24 mouse cellular contexts compared by ENCODE assay signal in the genomic region with DNA sequence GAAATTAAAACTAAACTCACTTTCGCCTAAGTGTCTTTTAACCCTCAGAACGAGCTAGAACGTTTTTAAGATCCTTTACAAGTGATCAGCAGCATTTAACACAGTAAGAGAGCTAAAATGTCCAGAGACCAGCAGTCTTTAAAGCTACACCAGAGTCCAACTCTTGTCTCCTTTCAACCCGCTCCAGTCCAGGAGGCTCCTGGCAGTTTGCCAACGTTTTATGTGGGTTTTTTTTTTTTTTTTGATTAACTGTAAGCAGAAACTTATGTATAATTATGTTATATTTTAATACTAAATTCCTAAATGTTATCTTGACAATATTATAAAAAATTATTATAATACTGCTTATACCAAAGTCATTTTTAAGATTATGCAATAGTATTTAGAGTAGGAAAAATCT.
DNase-seq lines count a peak whose midpoint lies in the region; ATAC-seq and TF ChIP-seq lines count a peak whose summit lies in the region.
"Had no signal": no experiment of that assay in that cellular context is flagged by ENCODE, and none has a peak within 500 bp of the region (broad histone marks: within the 10 kb centered on the region; RNA-seq: fewer than 3 reads in every experiment).

No protein-coding gene starts in this region.

- H3K4me1 ChIP-seq in midbrain, postnatal 0 days (ENCODE audit: insufficient read depth, low read length): no peaks in the 10 kb centered on the region
- H3K4me1 ChIP-seq in midbrain, embryonic 13.5 days (replicated peaks): no peaks in the 10 kb centered on the region
- H3K4me1 ChIP-seq: embryonic facial prominence, embryonic 15.5 days; heart, embryonic 12.5 days; hindbrain, embryonic 10.5 days; limb, embryonic 15.5 days; lung, embryonic 15.5 days; neural tube, embryonic 15.5 days had no signal

- 82% methylated on average over 5 of the region's 5 CpGs for WGBS in midbrain, postnatal 0 days
- whole genome bisulfite sequencing in midbrain, embryonic 13.5 days: 86% methylated on average over 5 of the region's 5 CpGs

- no peak for TF ChIP-seq CTCF in midbrain, postnatal 0 days (IDR thresholded peaks at IDR 0.05)

- no peak for ATAC-seq in midbrain, postnatal 0 days (ENCODE audit: low FRiP score)
- ATAC-seq in midbrain, embryonic 13.5 days: no peak
- ATAC-seq: forebrain, postnatal 0 days; hindbrain, embryonic 16.5 days; intestine, postnatal 0 days had no signal

- no peaks in the 10 kb centered on the region for H3K27me3 ChIP-seq in midbrain, postnatal 0 days (ENCODE audit: insufficient read depth, low read length)
- H3K27me3 ChIP-seq in midbrain, embryonic 13.5 days: no peaks in the 10 kb centered on the region
- H3K27me3 ChIP-seq: embryonic facial prominence, embryonic 15.5 days; heart, embryonic 12.5 days; limb, embryonic 15.5 days; lung, embryonic 15.5 days; neural tube, embryonic 15.5 days had no signal

- H3K9ac ChIP-seq in midbrain, postnatal 0 days (replicated peaks; ENCODE audit: low read length, poor library complexity, severe bottlenecking): no peak overlapping the region
- H3K9ac ChIP-seq in midbrain, embryonic 13.5 days (replicated peaks): no peak overlapping the region
- H3K9ac ChIP-seq: embryonic facial prominence, embryonic 15.5 days; forebrain, postnatal 0 days; heart, embryonic 12.5 days; limb, embryonic 15.5 days; liver, embryonic 14.5 days; lung, embryonic 15.5 days; neural tube, embryonic 15.5 days had no signal

- DNase-seq in cerebellum, postnatal 14 days: peak; percentile 6 to 29
- no peak for DNase-seq in cerebellum, adult 18-20 months
- peak; percentile 46 for DNase-seq in kidney, postnatal 10 days
- DNase-seq in kidney, adult 18-20 months: no peak
- peak; percentile 3 for DNase-seq in midbrain, postnatal 0 days (ENCODE audit: low spot score)
- no peak for DNase-seq in right cerebral cortex, postnatal 36 days (ENCODE audit: low spot score in 2 of 2)
- DNase-seq: adrenal gland, adult 8-10 months; cerebellum, adult 8-10 months; forebrain, postnatal 0 days; gastrocnemius, postnatal 14 days; heart, adult 11 months; heart, postnatal 10 days; lung, postnatal 4 days had no signal

- peaks cover 10% of the 10 kb centered on the region; the same call in 1 of the 2 replicates for H3K36me3 ChIP-seq in midbrain, postnatal 0 days (ENCODE audit: insufficient read depth, low read length)
- peaks cover 23% of the 10 kb centered on the region for H3K36me3 ChIP-seq in midbrain, embryonic 13.5 days
- H3K36me3 ChIP-seq: embryonic facial prominence, embryonic 15.5 days had no signal

- H3K4me2 ChIP-seq in midbrain, postnatal 0 days (ENCODE audit: low read depth, low read length, poor library complexity, severe bottlenecking): no peak overlapping the region
- no peak overlapping the region for H3K4me2 ChIP-seq in midbrain, embryonic 13.5 days (replicated peaks)
- H3K4me2 ChIP-seq: embryonic facial prominence, embryonic 15.5 days; heart, embryonic 12.5 days; limb, embryonic 15.5 days; lung, embryonic 15.5 days; neural tube, embryonic 15.5 days had no signal

- H3K9me3 ChIP-seq in midbrain, postnatal 0 days (ENCODE audit: low read length): no peaks in the 10 kb centered on the region
- no peaks in the 10 kb centered on the region for H3K9me3 ChIP-seq in midbrain, embryonic 13.5 days
- H3K9me3 ChIP-seq: embryonic facial prominence, embryonic 15.5 days; heart, embryonic 12.5 days; hindbrain, embryonic 10.5 days; limb, embryonic 15.5 days; lung, embryonic 15.5 days; neural tube, embryonic 15.5 days had no signal

- H3K27ac ChIP-seq in midbrain, postnatal 0 days (ENCODE audit: low read depth, low read length): no peak overlapping the region
- H3K27ac ChIP-seq in midbrain, embryonic 13.5 days: no peak overlapping the region
- H3K27ac ChIP-seq: embryonic facial prominence, embryonic 15.5 days; hindbrain, embryonic 10.5 days; limb, embryonic 15.5 days; liver, embryonic 14.5 days; lung, embryonic 15.5 days; neural tube, embryonic 15.5 days; stomach, postnatal 0 days had no signal

- H3K4me3 ChIP-seq in midbrain, postnatal 0 days (ENCODE audit: low read depth, low read length): no peak overlapping the region
- H3K4me3 ChIP-seq in midbrain, embryonic 13.5 days (replicated peaks): no peak overlapping the region
- H3K4me3 ChIP-seq: embryonic facial prominence, embryonic 15.5 days; heart, embryonic 12.5 days; hindbrain, embryonic 10.5 days; limb, embryonic 15.5 days; lung, embryonic 15.5 days; neural tube, embryonic 15.5 days had no signal

Comparison
In these comparisons a context has a peak if more than half of its experiments do, and no peak if none do; other contexts are left out.
1. DNase-seq: peak in cerebellum, postnatal 14 days (2 of 2), kidney, postnatal 10 days (single experiment) and midbrain, postnatal 0 days (single experiment); none in cerebellum, adult 18-20 months (0 of 2), kidney, adult 18-20 months (single experiment) and right cerebral cortex, postnatal 36 days (0 of 2).